Mouse (Mus musculus) E14TG2a.4 (cell line): ENCODE measurements around the gene Gm20388.
"Not testable (repeated sequence)": the region's sequence is repeated elsewhere in the genome, so short reads cannot be mapped to it uniquely, and the experiment has no call there.

Experiments used
- H3K27me3 ChIP-seq: 2 replicates; pipeline ENCODE4 v1.6.1; 2014; ENCODE audit warnings: low read length, control low read depth; ENCODE audit not compliant: insufficient read depth
- H3K36me3 ChIP-seq: 2 replicates; pipeline ENCODE4 v1.6.1; 2014; ENCODE audit warnings: low read length, control low read depth; ENCODE audit not compliant: insufficient read depth
- H3K4me1 ChIP-seq: replicated peaks from 2 replicates; pipeline ENCODE4 v1.6.1; 2014; ENCODE audit warnings: low read depth, low read length, control low read depth
- H3K4me3 ChIP-seq: replicated peaks from 2 replicates; pipeline ENCODE4 v1.5.1; 2014; ENCODE audit warnings: mild to moderate bottlenecking, low read length
- H3K9me3 ChIP-seq: 2 replicates; pipeline ENCODE4 v1.6.1; 2014; ENCODE audit warnings: low read length, control low read depth
- CTCF ChIP-seq: conservative IDR thresholded peaks from 2 replicates; pipeline ENCODE4 v1.5.1; 2014; ENCODE audit warnings: low read length
- NANOG ChIP-seq: IDR thresholded peaks from 2 replicates; pipeline ENCODE4 v1.6.1; 2014; ENCODE audit warnings: borderline replicate concordance, low read length, mixed read lengths
- POU5F1 ChIP-seq: IDR thresholded peaks from 2 replicates; pipeline ENCODE4 v1.6.1; 2014; ENCODE audit warnings: low read length, borderline replicate concordance

Gm20388 gene

GRCm38 (mm10) chr8:124007829-124008228 is 4097.2 kb downstream of the Gm20388 start:
- Histone ChIP-seq H3K27me3 (no peaks in the 10 kb centered on the region), H3K36me3 (peaks cover 83% of the 10 kb centered on the region), H3K4me1 (peaks cover 80% of the 10 kb centered on the region), H3K9me3 (no peaks in the 10 kb centered on the region), H3K4me3 (no peak overlapping the region)
- TF ChIP-seq NANOG (no peak), CTCF (no peak), POU5F1 (no peak)

DNA sequence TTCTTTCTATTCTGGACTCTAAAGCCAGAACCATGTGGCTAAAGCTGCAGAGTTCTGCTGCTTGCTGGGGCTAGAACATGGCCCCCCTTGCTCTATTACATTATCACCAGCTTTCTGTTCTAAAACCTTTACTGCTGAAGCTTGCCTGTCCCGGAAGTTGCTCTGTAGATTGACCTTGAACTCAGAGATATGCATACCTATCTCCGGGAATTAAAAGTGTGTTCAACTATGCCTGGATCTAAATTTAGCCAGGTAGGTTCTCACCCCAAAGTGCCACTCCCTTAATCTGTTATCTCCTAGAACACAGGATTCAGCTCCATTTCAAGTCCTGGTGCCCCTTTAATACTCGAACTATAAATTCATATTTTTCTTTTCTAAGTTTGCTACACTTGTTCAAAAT is 4100.9 kb downstream of the Gm20388 start:
- no peaks in the 10 kb centered on the region for H3K9me3 ChIP-seq
- peaks cover 62% of the 10 kb centered on the region for H3K36me3 ChIP-seq
- no peaks in the 10 kb centered on the region for H3K27me3 ChIP-seq
- TF ChIP-seq NANOG (no peak), CTCF (no peak), POU5F1 (no peak)
- peaks cover 85% of the 10 kb centered on the region for H3K4me1 ChIP-seq
- H3K4me3 ChIP-seq: peak overlapping the region; percentile 45

DNA sequence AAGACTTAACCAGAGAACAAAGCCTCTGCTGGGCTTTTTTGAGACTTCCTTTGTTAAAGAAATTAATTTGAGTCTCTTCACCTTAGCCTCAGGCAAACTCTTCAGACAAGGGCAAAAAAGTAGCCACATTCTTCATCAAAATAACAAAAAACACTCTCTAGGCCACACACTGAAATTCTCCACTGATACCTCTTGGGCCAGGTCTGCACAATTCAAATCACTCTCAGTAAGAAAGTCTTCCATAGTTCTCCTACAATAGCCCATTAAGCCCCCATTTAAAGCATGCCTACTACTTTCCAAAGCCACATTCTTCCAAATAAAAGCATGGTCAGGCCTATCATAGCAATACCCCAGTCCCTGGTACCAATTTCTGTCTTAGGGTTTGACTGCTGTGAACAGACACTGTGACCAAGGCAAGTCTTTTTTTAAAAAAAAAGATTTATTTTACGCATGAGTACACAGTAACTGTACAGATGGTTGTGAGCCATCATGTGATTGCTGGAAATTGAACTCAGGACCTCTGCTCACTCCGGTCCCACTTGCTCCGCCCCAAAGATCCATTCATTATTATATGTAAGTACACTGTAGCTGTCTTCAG is 4101.4 kb downstream of the Gm20388 start:
- peaks cover 85% of the 10 kb centered on the region for H3K4me1 ChIP-seq
- peak overlapping the region; percentile 45 for H3K4me3 ChIP-seq
- peaks cover 61% of the 10 kb centered on the region for H3K36me3 ChIP-seq
- no peaks in the 10 kb centered on the region for H3K9me3 ChIP-seq
- peak; percentile 93 for TF ChIP-seq NANOG
- TF ChIP-seq POU5F1: no peak
- H3K27me3 ChIP-seq: no peaks in the 10 kb centered on the region

- H3K4me3 ChIP-seq: peak overlapping the region; percentile 49; the same call in 1 of the 2 replicates
- peaks cover 90% of the 10 kb centered on the region for H3K4me1 ChIP-seq
- peaks cover 57% of the 10 kb centered on the region for H3K36me3 ChIP-seq
- not testable (repeated sequence) for H3K9me3 ChIP-seq, H3K27me3 ChIP-seq
These were observed 4103.7 kb downstream of the Gm20388 start for GRCm38 (mm10) chr8:124014299-124014698.

- Histone ChIP-seq H3K4me1 (peaks cover 90% of the 10 kb centered on the region), H3K4me3 (peak overlapping the region; percentile 37), H3K9me3 (no peaks in the 10 kb centered on the region), H3K36me3 (peaks cover 57% of the 10 kb centered on the region), H3K27me3 (no peaks in the 10 kb centered on the region)
- no peak for TF ChIP-seq CTCF
- no peak for TF ChIP-seq NANOG
These were observed 4104.1 kb downstream of the Gm20388 start for GRCm38 (mm10) chr8:124014751-124015150.

- H3K4me1 ChIP-seq: peaks cover 77% of the 10 kb centered on the region
- H3K4me3 ChIP-seq: peak overlapping the region; percentile 93
- TF ChIP-seq CTCF (no peak), NANOG (no peak), POU5F1 (no peak)
- no peaks in the 10 kb centered on the region for H3K27me3 ChIP-seq
- peaks cover 62% of the 10 kb centered on the region for H3K36me3 ChIP-seq
- no peaks in the 10 kb centered on the region for H3K9me3 ChIP-seq
These were observed 4109.1 kb downstream of the Gm20388 start for GRCm38 (mm10) chr8:124019782-124020181.

GRCm38 (mm10) chr8:124020439-124021236 is 4110.0 kb downstream of the Gm20388 start:
- Histone ChIP-seq H3K36me3 (peaks cover 64% of the 10 kb centered on the region), H3K4me3 (peak overlapping the region; percentile 97), H3K4me1 (peaks cover 70% of the 10 kb centered on the region), H3K9me3 (no peaks in the 10 kb centered on the region), H3K27me3 (no peaks in the 10 kb centered on the region)
- TF ChIP-seq POU5F1: no peak
- TF ChIP-seq CTCF: no peak
- TF ChIP-seq NANOG: no peak

DNA sequence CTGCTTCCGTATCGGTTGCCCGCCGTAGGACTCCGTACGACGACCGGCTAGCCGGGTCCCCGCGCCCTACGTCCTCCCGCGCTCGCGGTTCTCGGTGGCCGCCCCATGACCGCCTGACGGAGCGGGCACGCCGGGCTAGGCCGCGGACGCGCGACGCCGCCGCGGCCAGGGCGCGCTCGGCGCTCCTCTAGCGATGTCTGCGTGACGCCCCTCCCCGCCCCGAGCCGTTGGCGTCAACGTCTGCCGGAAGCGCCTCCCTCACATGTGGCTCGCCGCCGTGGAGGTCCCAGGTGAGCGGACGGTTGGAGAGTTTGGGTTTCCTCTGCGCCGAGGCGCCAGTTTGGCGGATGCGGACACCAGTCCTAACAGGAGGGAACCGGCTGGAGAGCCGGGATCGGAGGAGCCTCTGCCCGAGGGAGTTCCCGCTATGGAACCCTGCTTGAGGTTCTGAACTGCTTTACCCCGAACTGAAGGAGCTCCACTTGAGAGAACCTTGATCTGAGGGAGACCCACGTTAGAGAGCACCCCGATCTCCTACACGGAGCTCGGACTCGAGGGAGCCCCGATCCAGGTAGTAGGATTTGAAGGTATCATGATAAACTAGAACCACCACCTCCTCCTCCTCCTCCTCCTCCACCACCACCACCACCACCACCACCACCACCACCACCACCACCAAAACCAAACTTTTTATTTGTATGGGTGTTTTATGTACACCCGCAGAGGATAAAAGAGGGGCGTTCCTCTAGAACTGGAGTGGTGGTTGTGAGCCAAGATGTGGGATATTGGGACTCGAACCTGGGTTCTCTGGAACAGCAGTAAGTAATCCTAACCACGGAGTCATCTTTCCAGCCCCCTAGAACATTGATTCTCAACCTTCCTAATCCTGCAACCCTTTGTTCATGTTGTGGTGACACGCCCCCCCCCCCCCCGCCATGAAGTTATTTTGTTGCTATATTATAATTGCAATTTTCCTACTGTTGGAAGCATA is 4110.9 kb downstream of the Gm20388 start, which contains the start of the genes Taf5l and Urb2:
Gene Taf5l (minus strand): TSS at position 161 of the 991 bp plus-strand sequence.
Gene Urb2 (plus strand): TSS at position 272 of the 991 bp plus-strand sequence.
- TF ChIP-seq POU5F1 (no peak), CTCF (no peak), NANOG (no peak)
- peaks cover 65% of the 10 kb centered on the region for H3K4me1 ChIP-seq
- peaks cover 70% of the 10 kb centered on the region for H3K36me3 ChIP-seq
- H3K4me3 ChIP-seq: peak within 1 kb of the TSS; percentile 97
- no peaks in the 10 kb centered on the region for H3K9me3 ChIP-seq
- H3K27me3 ChIP-seq: no peaks in the 10 kb centered on the region

- not testable (repeated sequence) for H3K4me3 ChIP-seq
- Histone ChIP-seq H3K36me3 (peaks cover 90% of the 10 kb centered on the region), H3K4me1 (peaks cover 64% of the 10 kb centered on the region)
These were observed 4115.6 kb downstream of the Gm20388 start for GRCm38 (mm10) chr8:124026265-124026664.

More at GRCm38 (mm10) chr8:124026265-124026664, 4115.6 kb downstream of the Gm20388 start:
- H3K27me3 ChIP-seq, H3K9me3 ChIP-seq: not testable (repeated sequence)
